Mouse (Mus musculus) E14TG2a.4 (cell line): ENCODE data around the gene Lrrc37a.
A peak's percentile ranks its signal among the peaks of the same experiment; 100 is the strongest.

Source experiments
- CTCF ChIP-seq: conservative IDR thresholded peaks from 2 replicates; pipeline ENCODE4 v1.5.1; 2014; ENCODE audit warnings: low read length
- POU5F1 ChIP-seq: IDR thresholded peaks from 2 replicates; pipeline ENCODE4 v1.6.1; 2014; ENCODE audit warnings: low read length, borderline replicate concordance

DNA sequence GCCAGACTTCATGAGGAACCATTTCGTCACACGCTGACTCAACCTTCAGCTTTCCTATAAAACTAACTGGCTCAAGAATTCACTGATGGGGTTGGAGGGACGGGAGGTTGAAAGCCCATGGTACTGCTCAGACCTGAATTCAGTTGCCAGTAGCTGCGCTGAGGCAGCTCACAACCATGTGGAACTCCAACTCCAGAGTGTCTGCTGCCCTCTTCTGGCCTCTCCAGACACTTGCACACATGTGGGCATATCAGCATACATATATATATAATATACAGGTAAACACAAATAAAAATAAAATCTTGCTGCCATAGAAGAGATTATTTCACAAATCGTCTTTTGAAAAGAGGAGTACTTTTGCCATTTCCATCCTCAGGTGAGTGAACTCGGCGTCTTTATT, 40.0 kb downstream of the Lrrc37a start:
- TF ChIP-seq CTCF: peak; percentile 74
- no peak for TF ChIP-seq POU5F1
